29 mouse cellular contexts compared by ENCODE assay signal in genomic region chr1:179887921-179888320, GRCm38 (mm10).
DNase-seq lines count a peak whose midpoint lies in the region; ATAC-seq and TF ChIP-seq lines count a peak whose summit lies in the region.
"Had no signal": no experiment of that assay in that cellular context is flagged by ENCODE, and none has a peak within 500 bp of the region (broad histone marks: within the 10 kb centered on the region; RNA-seq: fewer than 3 reads in every experiment).

No protein-coding gene starts in this region.

- ATAC-seq in kidney, postnatal 0 days (replicated peaks; ENCODE audit: low FRiP score, low read depth) = no peak
- ATAC-seq in embryonic facial prominence, embryonic 13.5 days (ENCODE audit: insufficient number of reproducible peaks, insufficient read depth, low FRiP score, low TSS enrichment, low read depth) = no peak
- no peak for ATAC-seq in hindbrain, embryonic 16.5 days
- ATAC-seq: forebrain, postnatal 0 days; intestine, embryonic 16.5 days; lung, postnatal 0 days had no signal

- peak; percentile 14 for DNase-seq in kidney, postnatal 0 days (ENCODE audit: low spot score)
- DNase-seq in kidney, adult 18-20 months = no peak
- DNase-seq in 3T3-L1 (ENCODE audit: low read depth, low spot score) = peak; percentile 10
- peak; percentile 72 for DNase-seq in NIH3T3 (ENCODE audit: low read depth)
- DNase-seq in frontal cortex, postnatal 36 days (ENCODE audit: low spot score in 2 of 2) = no peak
- no peak for DNase-seq in ovary, postnatal 14 days (ENCODE audit: low spot score)
- DNase-seq: adrenal gland, postnatal 10 days; B cell, adult 2 months; cerebellum, adult 8-10 months; cerebellum, postnatal 36 days; forebrain, postnatal 0 days; gastrocnemius, postnatal 25 days; kidney, adult 9 months; kidney, postnatal 14 days; liver, embryonic 13.5 days; lung, adult 18-20 months; midbrain, embryonic 14.5 days; right cerebral cortex, postnatal 25 days; thymus, adult 2 months had no signal

- WGBS in kidney, postnatal 0 days = 54% methylated on average over 9 of the region's 9 CpGs
- 24% methylated on average over 9 of the region's 9 CpGs for WGBS in embryonic facial prominence, embryonic 13.5 days
- WGBS in hindbrain, embryonic 16.5 days = 69% methylated on average over 9 of the region's 9 CpGs

- no peak for TF ChIP-seq CTCF in kidney, postnatal 0 days (IDR thresholded peaks at IDR 0.05; ENCODE audit: low read depth)

- H3K27ac ChIP-seq in kidney, postnatal 0 days = no peak overlapping the region
- 0 out of 2 replicates have a peak overlapping the region, but pooled peaks have one; percentile 28 for H3K27ac ChIP-seq in embryonic facial prominence, embryonic 13.5 days
- H3K27ac ChIP-seq in hindbrain, embryonic 16.5 days (ENCODE audit: low read depth, low read length) = no peak overlapping the region
- H3K27ac ChIP-seq: forebrain, embryonic 10.5 days; heart, embryonic 10.5 days; heart, embryonic 15.5 days; limb, embryonic 10.5 days; limb, embryonic 15.5 days; liver, embryonic 13.5 days had no signal

- no peaks in the 10 kb centered on the region for H3K36me3 ChIP-seq in kidney, postnatal 0 days (ENCODE audit: insufficient read depth, low read length)
- no peaks in the 10 kb centered on the region for H3K36me3 ChIP-seq in embryonic facial prominence, embryonic 13.5 days
- no peaks in the 10 kb centered on the region for H3K36me3 ChIP-seq in hindbrain, embryonic 16.5 days (ENCODE audit: control insufficient read depth, insufficient read depth, low read length)
- H3K36me3 ChIP-seq: forebrain, embryonic 10.5 days; heart, embryonic 10.5 days; heart, embryonic 15.5 days; limb, embryonic 10.5 days; limb, embryonic 15.5 days; liver, embryonic 13.5 days had no signal

- H3K27me3 ChIP-seq in kidney, postnatal 0 days (ENCODE audit: insufficient read depth, low read length) = no peaks in the 10 kb centered on the region
- H3K27me3 ChIP-seq in embryonic facial prominence, embryonic 13.5 days = no peaks in the 10 kb centered on the region
- H3K27me3 ChIP-seq in hindbrain, embryonic 16.5 days (replicated peaks; ENCODE audit: control insufficient read depth, insufficient read depth, low read length) = no peaks in the 10 kb centered on the region
- H3K27me3 ChIP-seq: heart, embryonic 15.5 days; limb, embryonic 15.5 days; liver, embryonic 13.5 days had no signal

- H3K4me1 ChIP-seq in kidney, postnatal 0 days (replicated peaks; ENCODE audit: insufficient read depth, low read length) = no peaks in the 10 kb centered on the region
- H3K4me1 ChIP-seq in embryonic facial prominence, embryonic 13.5 days = peaks cover 31% of the 10 kb centered on the region
- no peaks in the 10 kb centered on the region for H3K4me1 ChIP-seq in hindbrain, embryonic 16.5 days (ENCODE audit: control insufficient read depth, insufficient read depth, low read depth, low read length)
- H3K4me1 ChIP-seq: heart, embryonic 10.5 days; heart, embryonic 15.5 days; liver, embryonic 13.5 days; megakaryocyte, embryonic 14.5 days had no signal

- H3K9me3 ChIP-seq in kidney, postnatal 0 days (replicated peaks; ENCODE audit: low read length) = no peaks in the 10 kb centered on the region
- H3K9me3 ChIP-seq in embryonic facial prominence, embryonic 13.5 days = no peaks in the 10 kb centered on the region
- no peaks in the 10 kb centered on the region for H3K9me3 ChIP-seq in hindbrain, embryonic 16.5 days (ENCODE audit: control insufficient read depth, low read length)
- H3K9me3 ChIP-seq: forebrain, embryonic 10.5 days; heart, embryonic 10.5 days; heart, embryonic 15.5 days; limb, embryonic 10.5 days; limb, embryonic 15.5 days; liver, embryonic 13.5 days had no signal

- no peak overlapping the region for H3K4me2 ChIP-seq in kidney, postnatal 0 days (ENCODE audit: low read length)
- H3K4me2 ChIP-seq in embryonic facial prominence, embryonic 13.5 days = no peak overlapping the region
- H3K4me2 ChIP-seq in hindbrain, embryonic 16.5 days (ENCODE audit: low read length) = no peak overlapping the region
- H3K4me2 ChIP-seq: heart, embryonic 15.5 days; limb, embryonic 15.5 days; liver, embryonic 13.5 days had no signal

- H3K4me3 ChIP-seq in kidney, postnatal 0 days (replicated peaks; ENCODE audit: low read depth, low read length) = no peak overlapping the region
- no peak overlapping the region for H3K4me3 ChIP-seq in embryonic facial prominence, embryonic 13.5 days
- no peak overlapping the region for H3K4me3 ChIP-seq in hindbrain, embryonic 16.5 days (ENCODE audit: low read length)
- H3K4me3 ChIP-seq: forebrain, embryonic 10.5 days; heart, embryonic 10.5 days; heart, embryonic 15.5 days; limb, embryonic 10.5 days; limb, embryonic 15.5 days; liver, embryonic 13.5 days; megakaryocyte, embryonic 14.5 days had no signal

- H3K9ac ChIP-seq in kidney, postnatal 0 days (ENCODE audit: low read depth, low read length) = no peak overlapping the region
- H3K9ac ChIP-seq in embryonic facial prominence, embryonic 13.5 days = no peak overlapping the region
- no peak overlapping the region for H3K9ac ChIP-seq in hindbrain, embryonic 16.5 days (ENCODE audit: low read depth, low read length)
- H3K9ac ChIP-seq: forebrain, postnatal 0 days; heart, embryonic 15.5 days; limb, embryonic 15.5 days; liver, embryonic 13.5 days had no signal

Comparison
In these comparisons a context has a peak if more than half of its experiments do, and no peak if none do; other contexts are left out.
1. DNase-seq: peak in kidney, postnatal 0 days (single experiment), 3T3-L1 (single experiment) and NIH3T3 (single experiment); none in kidney, adult 18-20 months (single experiment), frontal cortex, postnatal 36 days (0 of 2) and ovary, postnatal 14 days (single experiment).